Mouse (Mus musculus) lung, postnatal 0 days (tissue): ENCODE data around the gene Glt8d1.

Experiments
- CTCF ChIP-seq: IDR thresholded peaks from 2 replicates; pipeline ENCODE4 v1.5.1; 2016; ENCODE audit warnings: antibody characterized with exemption, mild to moderate bottlenecking
- EP300 ChIP-seq: IDR thresholded peaks from 2 replicates; pipeline ENCODE4 v1.6.1; 2016; ENCODE audit warnings: antibody characterized with exemption, mild to moderate bottlenecking, control low read depth

DNA sequence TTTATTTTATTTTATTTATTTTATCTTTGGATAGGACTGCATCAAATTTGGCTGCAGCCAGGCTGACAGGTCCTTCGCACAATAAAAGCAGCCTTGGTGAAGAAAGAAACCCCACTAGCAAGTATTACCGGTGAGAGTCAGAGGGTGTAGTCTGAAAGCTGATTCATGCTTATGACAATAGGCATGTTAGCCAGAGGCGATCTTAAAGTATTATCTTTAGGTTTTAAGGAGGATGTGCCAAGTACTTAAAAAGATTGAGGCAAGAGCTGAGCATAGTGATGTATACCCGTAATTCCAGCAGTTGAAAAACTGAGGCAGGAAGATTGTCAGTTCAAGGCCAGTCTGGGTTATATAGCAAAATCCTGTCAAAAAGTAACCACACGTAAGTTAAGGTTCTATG is 44.1 kb downstream of the Glt8d1 start:
- no peak for TF ChIP-seq CTCF
- no peak for TF ChIP-seq EP300
